Mouse (Mus musculus) B cell, adult 62 days (primary cell): ENCODE results near the gene Rras2. TPM values are rescaled to one million over a fixed set of nuclear protein-coding genes. Genes with fewer than 3 reads are reported as not detected.

ENCODE experiments used
- total RNA-seq: library from RNA; stranded (reverse); gene quantifications from 4 replicates; pipeline ENCODE4 v1.2.4, GENCODE M21; 2023

The Rras2 gene
- 64.4 to 65.2 TPM (median 64.7 TPM) in 4 replicates for total RNA-seq

DNA sequence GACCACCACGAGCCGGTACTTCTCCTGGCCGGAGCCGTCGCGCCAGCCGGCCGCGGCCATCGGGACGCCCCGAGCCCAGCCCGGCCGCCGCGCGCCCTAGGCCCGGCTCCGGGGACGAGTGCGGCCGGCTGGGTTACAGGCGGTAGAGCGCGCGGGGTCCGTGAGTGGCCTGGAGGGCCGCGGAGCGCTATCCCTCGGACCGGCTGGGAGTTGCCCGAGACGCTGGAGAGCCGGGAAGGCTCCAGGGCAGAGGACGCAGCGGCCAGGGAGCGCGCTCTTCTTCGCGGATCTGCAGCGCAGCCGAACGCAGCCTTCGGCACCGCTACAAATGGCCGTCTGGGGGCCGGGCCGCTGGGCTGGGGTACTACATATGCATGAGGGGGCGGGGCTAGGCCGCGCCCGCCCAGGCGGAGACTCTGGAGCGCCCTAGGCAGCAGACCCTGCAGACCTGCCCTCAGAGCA is at the start of gene Rras2:
TSS of gene Rras2 (minus strand) at position 338 of the 462 bp plus-strand sequence.

Other genes with a start within 250 kb of the Rras2 start
- 80.5 to 94.7 TPM (median 90.6 TPM) in 4 replicates for gene Copb1, start 136.9 kb upstream of the Rras2 start, total RNA-seq
- 93.7 to 108 TPM (median 104 TPM) in 4 replicates for gene Psma1, start 158.3 kb upstream of the Rras2 start, total RNA-seq